Mouse (Mus musculus) urinary bladder, adult 18-20 months (tissue): Measurements from ENCODE around the gene Kin.
A peak's percentile ranks its signal among the peaks of the same experiment; 100 is the strongest.

ENCODE experiments used
- DNase-seq, 2 experiments: peaks; one replicate each; pipeline ENCODE4 v3.0.0; 2022; ENCODE audit warnings: low spot score in 2 of 2, mixed read lengths in 2 of 2

The Kin gene

GRCm38 (mm10) chr2:10108535-10109189, 28.3 kb downstream of the Kin start:
- no peak for DNase-seq

GRCm38 (mm10) chr2:10118751-10119150, 38.4 kb downstream of the Kin start:
- no peak for DNase-seq

- no peak for DNase-seq
These were observed 38.9 kb downstream of the Kin start for GRCm38 (mm10) chr2:10119276-10119675.

GRCm38 (mm10) chr2:10121826-10122225, 41.4 kb downstream of the Kin start:
- no peak for DNase-seq

GRCm38 (mm10) chr2:10126122-10126521, 45.7 kb downstream of the Kin start:
- DNase-seq, result no peak

- no peak for DNase-seq
These were observed 47.1 kb downstream of the Kin start for GRCm38 (mm10) chr2:10127471-10127870.

GRCm38 (mm10) chr2:10128571-10128970, 48.2 kb downstream of the Kin start:
- no peak for DNase-seq

- DNase-seq, result peak; percentile 14 to 35
These were observed 50.1 kb downstream of the Kin start for GRCm38 (mm10) chr2:10130341-10130990.

- no peak for DNase-seq
These were observed 50.9 kb downstream of the Kin start, which contains the start of gene Itih2 for GRCm38 (mm10) chr2:10131296-10131695. Gene Itih2 (minus strand): TSS chr2:10131396.

- no peak for DNase-seq
These were observed 51.7 kb downstream of the Kin start for GRCm38 (mm10) chr2:10132128-10132527.

- DNase-seq, result no peak
These were observed 53.5 kb downstream of the Kin start for GRCm38 (mm10) chr2:10133941-10134340.

GRCm38 (mm10) chr2:10137320-10137719, 56.9 kb downstream of the Kin start:
- DNase-seq, result no peak

GRCm38 (mm10) chr2:10140456-10140855, 60.1 kb downstream of the Kin start:
- DNase-seq, result no peak
